ENCODE assay signal across 12 mouse cellular contexts in the genomic region with DNA sequence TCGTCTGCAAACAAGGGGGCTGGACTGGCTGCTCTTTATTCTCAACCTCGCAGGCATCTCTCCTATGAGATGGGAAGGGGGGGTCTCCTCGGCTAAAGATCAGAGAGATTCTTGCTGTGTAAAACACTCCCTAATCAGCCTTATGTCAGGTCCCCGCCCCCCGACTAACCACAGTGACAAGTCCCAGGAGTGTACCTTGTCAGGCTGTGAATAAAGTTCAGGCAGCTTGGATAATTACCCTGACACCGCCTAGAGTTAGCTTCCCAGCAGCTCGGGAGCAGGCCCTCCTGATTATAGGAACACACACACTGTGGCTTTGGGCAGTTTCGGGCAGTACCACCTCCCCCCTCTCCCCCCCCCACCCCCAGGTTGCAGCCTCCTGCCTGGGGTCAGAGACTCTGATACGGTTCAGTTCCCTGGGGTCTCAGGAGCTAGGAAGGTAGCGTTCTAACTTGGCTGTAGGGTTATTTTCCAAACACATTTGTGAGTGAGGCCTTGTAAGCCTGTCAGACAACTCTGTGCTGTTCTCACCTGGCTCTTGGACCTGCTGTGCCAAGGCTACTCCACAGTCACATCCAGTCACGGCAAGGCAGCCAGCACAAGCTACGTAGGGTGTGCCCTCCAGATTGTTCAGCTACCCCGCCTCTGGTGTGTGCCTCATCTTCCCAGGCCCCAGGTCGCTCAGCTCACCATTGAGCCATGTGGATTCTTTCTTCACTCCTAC.
DNase-seq lines count a peak whose midpoint lies in the region; ATAC-seq lines count a peak whose summit lies in the region.
"Had no signal": no experiment of that assay in that cellular context is flagged by ENCODE, and none has a peak within 500 bp of the region (broad histone marks: within the 10 kb centered on the region; RNA-seq: fewer than 3 reads in every experiment).

No protein-coding gene starts in this region.

- peak overlapping the region; percentile 70 for H3K27ac ChIP-seq in kidney, embryonic 16.5 days (ENCODE audit: low read length)
- peak overlapping the region; percentile 52 for H3K27ac ChIP-seq in forebrain, embryonic 13.5 days
- H3K27ac ChIP-seq in neural tube, embryonic 15.5 days (replicated peaks): peak overlapping the region; percentile 18; the same call in 1 of the 2 replicates

- 19% methylated on average over 14 of the region's 14 CpGs for WGBS in kidney, embryonic 16.5 days
- WGBS in forebrain, embryonic 13.5 days: 21% methylated on average over 14 of the region's 14 CpGs
- WGBS in neural tube, embryonic 15.5 days: 29% methylated on average over 14 of the region's 14 CpGs

- no peak overlapping the region for H3K4me2 ChIP-seq in kidney, embryonic 16.5 days (replicated peaks; ENCODE audit: low read depth, low read length)
- no peak overlapping the region for H3K4me2 ChIP-seq in forebrain, embryonic 13.5 days
- no peak overlapping the region for H3K4me2 ChIP-seq in neural tube, embryonic 15.5 days

- H3K9me3 ChIP-seq in kidney, embryonic 16.5 days (ENCODE audit: low read length): no peaks in the 10 kb centered on the region
- H3K9me3 ChIP-seq in forebrain, embryonic 13.5 days (replicated peaks): no peaks in the 10 kb centered on the region
- H3K9me3 ChIP-seq in neural tube, embryonic 15.5 days (replicated peaks): no peaks in the 10 kb centered on the region

- H3K4me3 ChIP-seq in kidney, embryonic 16.5 days (ENCODE audit: low read length): no peak overlapping the region
- H3K4me3 ChIP-seq in forebrain, embryonic 13.5 days: no peak overlapping the region
- no peak overlapping the region for H3K4me3 ChIP-seq in neural tube, embryonic 15.5 days (replicated peaks)

- no peaks in the 10 kb centered on the region for H3K36me3 ChIP-seq in kidney, embryonic 16.5 days (ENCODE audit: insufficient read depth, low read length)
- H3K36me3 ChIP-seq in forebrain, embryonic 13.5 days (ENCODE audit: poor library complexity, severe bottlenecking): no peaks in the 10 kb centered on the region
- no peaks in the 10 kb centered on the region for H3K36me3 ChIP-seq in neural tube, embryonic 15.5 days

- peaks cover 49% of the 10 kb centered on the region for H3K4me1 ChIP-seq in kidney, embryonic 16.5 days (ENCODE audit: insufficient read depth, low read length)
- peaks cover 48% of the 10 kb centered on the region for H3K4me1 ChIP-seq in forebrain, embryonic 13.5 days
- H3K4me1 ChIP-seq in neural tube, embryonic 15.5 days: peaks cover 38% of the 10 kb centered on the region

- H3K9ac ChIP-seq in kidney, embryonic 16.5 days (replicated peaks; ENCODE audit: low read length): 0 out of 2 replicates have a peak overlapping the region, but pooled peaks have one; percentile 13
- H3K9ac ChIP-seq in forebrain, embryonic 13.5 days: no peak overlapping the region
- no peak overlapping the region for H3K9ac ChIP-seq in neural tube, embryonic 15.5 days (replicated peaks)
- H3K9ac ChIP-seq: liver, postnatal 0 days had no signal

- H3K27me3 ChIP-seq in kidney, embryonic 16.5 days (ENCODE audit: insufficient read depth, low read length): no peaks in the 10 kb centered on the region
- H3K27me3 ChIP-seq in forebrain, embryonic 13.5 days: no peaks in the 10 kb centered on the region
- no peaks in the 10 kb centered on the region for H3K27me3 ChIP-seq in neural tube, embryonic 15.5 days (replicated peaks)

- no peak for DNase-seq in kidney, adult 9 months
- DNase-seq in kidney, postnatal 4 days: peak; percentile 62 to 69
- no peak for DNase-seq in adrenal gland, postnatal 10 days
- no peak for DNase-seq in layer of hippocampus, adult 9-10 months (ENCODE audit: low spot score)
- no peak for DNase-seq in Muller cell, postnatal 12 days (ENCODE audit: inconsistent ontology term)
- DNase-seq: cerebellum, postnatal 14 days; gastrocnemius, postnatal 14 days; liver, postnatal 0 days; thymus, adult 2 months had no signal

- ATAC-seq in kidney, embryonic 16.5 days (ENCODE audit: low FRiP score, low TSS enrichment): peak; percentile 75
- ATAC-seq in forebrain, embryonic 13.5 days: peak; percentile 57
- no peak for ATAC-seq in neural tube, embryonic 15.5 days (ENCODE audit: low FRiP score)
- ATAC-seq: liver, postnatal 0 days had no signal

Comparison
In these comparisons a context has a peak if more than half of its experiments do, and no peak if none do; other contexts are left out.
1. DNase-seq: peak in kidney, postnatal 4 days (2 of 2); none in kidney, adult 9 months (single experiment), adrenal gland, postnatal 10 days (single experiment), layer of hippocampus, adult 9-10 months (single experiment) and Muller cell, postnatal 12 days (single experiment).
2. H3K27ac ChIP-seq: peak in every context shown above with its lines; median percentile 70 in kidney, embryonic 16.5 days; 52 in forebrain, embryonic 13.5 days; 18 in neural tube, embryonic 15.5 days.